Mouse (Mus musculus) right cerebral cortex, postnatal 10 days (tissue): Measurements from ENCODE around the gene Plcl1.
A peak's percentile ranks its signal among the peaks of the same experiment; 100 is the strongest.

ENCODE experiments used
- DNase-seq, 2 experiments: peaks; one replicate each; pipeline ENCODE4 v3.0.0; 2021; ENCODE audit warnings: low spot score in 2 of 2

Plcl1 gene

DNA sequence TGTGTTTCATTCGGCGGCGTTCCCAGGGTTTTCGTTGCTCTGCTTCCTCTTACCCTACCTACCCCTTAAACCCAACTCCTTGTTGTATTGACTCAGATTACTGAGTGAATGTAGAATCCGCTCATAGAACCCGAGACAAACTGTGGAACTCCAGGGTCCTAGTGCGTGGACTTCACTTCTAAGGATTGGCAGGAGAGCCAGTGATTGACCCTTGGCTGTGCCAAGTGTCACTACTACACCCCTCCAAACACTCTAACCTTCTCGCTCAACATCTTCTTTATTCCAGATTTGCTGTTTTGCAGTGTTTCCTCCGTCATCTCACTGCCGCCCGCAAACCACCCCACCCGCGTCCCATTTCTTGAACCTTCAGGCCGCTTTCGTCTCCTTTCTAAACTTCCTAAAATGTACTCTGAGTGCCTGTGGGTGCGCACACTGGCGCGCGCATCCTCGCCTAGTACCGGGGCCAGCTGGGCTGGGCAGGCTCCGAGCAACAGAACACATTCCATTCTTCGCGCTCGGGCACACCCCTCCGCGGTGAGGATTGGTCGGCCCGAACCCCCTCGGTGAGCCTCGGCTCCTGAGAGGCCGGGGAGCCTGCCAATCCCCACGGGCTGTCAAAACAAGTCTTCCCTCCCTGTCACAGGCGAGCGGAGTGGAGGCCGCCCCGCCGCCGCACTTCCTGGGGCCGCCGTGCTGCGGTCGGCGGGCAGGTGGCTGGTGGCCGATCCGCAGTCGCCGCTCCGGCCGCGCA is at the start of gene Plcl1:
Plcl1 (plus strand) TSS at position 650 of the 751 bp plus-strand sequence.
- DNase-seq, result peak; percentile 99

GRCm38 (mm10) chr1:55362634-55363033 is 43.1 kb upstream of the Plcl1 start:
- DNase-seq, result no peak

DNA sequence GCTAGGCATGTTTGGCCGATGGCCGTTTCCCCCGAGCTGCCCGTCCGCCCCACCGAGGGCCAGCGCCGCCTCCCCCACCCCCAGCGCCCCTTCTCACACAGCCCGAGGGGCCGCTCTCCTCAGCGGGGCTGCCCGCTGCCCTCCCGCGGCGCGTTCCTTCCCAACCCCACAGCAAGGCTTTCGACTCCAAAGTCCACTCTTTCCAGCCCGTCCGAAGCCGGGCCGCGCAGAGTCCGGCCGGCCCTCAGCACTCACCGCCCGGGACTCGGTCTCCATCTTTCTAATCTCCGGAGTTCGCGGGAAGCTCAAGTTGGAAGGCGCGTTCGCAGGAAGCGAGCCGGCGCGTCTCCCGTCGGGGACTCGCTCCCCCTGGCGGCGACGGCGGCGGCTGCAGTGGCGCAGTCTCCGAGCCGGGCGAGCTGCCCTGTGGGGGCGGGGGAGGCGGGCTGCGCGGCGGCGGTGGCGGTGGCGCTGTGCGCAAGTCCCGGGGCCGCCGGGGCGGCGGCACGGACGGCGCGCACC is 42.6 kb upstream of the Plcl1 start, which contains the start of gene Boll:
Boll (minus strand) TSS at position 426 of the 522 bp plus-strand sequence.
- DNase-seq, result peak; percentile 32 to 60

DNA sequence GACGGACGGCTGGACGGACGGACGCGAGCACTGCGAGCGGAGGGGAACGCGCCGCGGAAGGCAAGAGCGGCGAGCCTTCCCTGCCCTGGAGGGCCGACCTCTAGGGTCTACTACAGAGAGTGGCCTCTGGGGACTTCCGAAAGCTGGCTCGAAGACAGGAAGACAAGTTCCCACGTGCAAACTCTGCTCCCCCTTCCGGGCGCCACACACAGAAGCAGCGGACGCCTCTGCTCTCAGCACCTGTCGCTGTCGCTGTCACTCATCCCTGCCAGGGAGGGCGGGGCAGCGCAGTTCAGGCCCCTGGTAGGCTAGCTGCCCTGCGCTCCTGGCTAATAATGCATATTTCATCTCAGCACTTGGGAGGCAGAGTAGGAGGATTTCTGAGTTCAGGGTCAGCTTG is 42.1 kb upstream of the Plcl1 start:
- peak in 1 of 2 experiments; percentile 33 for DNase-seq

DNA sequence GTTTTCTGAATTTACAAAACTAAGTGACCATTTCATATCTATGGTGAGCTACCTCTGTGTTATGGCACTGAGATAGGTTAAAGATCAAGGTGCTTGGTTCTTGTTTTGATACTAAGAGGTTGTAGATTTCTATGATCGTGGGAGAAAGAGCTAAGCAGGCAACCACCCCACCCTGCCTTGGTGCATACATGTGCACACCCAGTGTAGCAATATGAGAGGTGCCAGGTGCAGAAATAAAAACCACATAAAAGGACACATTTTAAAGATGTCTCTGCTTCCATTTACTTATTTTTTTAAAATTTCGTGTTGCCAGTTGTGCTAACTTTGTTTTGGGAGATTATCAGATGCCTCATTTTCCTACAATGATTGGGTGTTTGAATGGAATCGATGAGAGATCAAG is 33.1 kb upstream of the Plcl1 start:
- DNase-seq, result no peak

DNA sequence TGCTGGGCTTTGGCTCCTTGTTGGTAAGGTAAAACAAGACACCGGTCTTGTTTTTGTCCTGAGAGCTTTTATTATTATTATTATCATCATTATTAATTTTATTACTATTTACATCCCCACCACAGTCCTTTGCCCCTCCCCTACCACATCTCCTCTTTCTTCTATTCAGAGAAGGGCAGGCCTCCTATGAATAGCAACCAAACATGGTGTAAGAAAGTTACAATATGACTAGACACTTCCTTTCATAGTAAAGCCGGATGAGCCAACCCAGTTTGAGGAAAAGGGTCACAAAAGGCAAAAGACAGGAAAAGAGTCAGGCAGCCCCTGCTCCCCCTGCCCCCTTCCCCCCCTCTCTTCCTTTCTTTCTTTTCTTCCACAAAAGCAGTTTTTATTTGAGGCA is 25.2 kb upstream of the Plcl1 start:
- no peak for DNase-seq

GRCm38 (mm10) chr1:55383114-55383773 is 22.5 kb upstream of the Plcl1 start:
- peak; percentile 74 to 89 for DNase-seq

DNA sequence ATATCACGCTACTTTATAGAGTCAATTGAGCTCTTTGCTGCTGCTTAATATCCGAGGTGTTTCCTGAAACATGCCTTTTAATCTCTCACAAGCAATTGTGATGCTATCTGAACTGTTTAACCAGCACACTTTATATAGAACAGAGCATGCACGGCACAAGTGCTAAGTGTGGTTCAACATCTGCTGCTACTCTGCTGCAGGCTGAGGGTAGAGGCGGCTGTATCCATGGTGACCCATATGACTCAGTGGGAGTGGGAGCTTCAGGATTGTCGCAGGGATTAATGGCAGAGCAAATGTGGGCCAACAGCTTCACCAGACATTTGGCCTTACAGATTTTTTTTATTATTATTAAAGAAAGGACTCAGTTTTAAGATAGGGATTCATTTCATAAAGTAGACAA is 5.8 kb upstream of the Plcl1 start:
- DNase-seq, result peak; percentile 51 to 67

DNA sequence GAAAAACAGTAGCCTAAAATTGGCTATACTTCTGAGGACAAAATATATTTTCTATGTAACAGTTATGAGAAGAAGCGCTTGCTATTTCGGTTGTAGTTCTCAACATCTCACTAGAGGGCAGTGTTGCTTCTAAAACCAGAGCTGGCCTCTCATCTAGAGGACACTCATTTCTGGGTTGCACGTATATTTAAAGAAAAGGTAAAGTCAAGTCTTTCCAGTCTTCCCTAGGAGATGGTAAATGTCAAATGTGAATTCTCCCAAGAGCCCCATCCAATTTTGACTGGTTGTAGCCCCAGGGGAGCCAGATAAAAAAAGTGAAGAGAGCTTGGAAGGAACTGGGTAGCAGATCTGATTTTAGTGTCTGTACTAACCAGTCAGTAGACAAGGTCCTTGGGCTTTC is 1.3 kb upstream of the Plcl1 start:
- DNase-seq, result peak; percentile 72 to 78

- DNase-seq, result peak; percentile 75 to 79
Measured at GRCm38 (mm10) chr1:55406023-55406413, 297 bp downstream of the Plcl1 start.

DNA sequence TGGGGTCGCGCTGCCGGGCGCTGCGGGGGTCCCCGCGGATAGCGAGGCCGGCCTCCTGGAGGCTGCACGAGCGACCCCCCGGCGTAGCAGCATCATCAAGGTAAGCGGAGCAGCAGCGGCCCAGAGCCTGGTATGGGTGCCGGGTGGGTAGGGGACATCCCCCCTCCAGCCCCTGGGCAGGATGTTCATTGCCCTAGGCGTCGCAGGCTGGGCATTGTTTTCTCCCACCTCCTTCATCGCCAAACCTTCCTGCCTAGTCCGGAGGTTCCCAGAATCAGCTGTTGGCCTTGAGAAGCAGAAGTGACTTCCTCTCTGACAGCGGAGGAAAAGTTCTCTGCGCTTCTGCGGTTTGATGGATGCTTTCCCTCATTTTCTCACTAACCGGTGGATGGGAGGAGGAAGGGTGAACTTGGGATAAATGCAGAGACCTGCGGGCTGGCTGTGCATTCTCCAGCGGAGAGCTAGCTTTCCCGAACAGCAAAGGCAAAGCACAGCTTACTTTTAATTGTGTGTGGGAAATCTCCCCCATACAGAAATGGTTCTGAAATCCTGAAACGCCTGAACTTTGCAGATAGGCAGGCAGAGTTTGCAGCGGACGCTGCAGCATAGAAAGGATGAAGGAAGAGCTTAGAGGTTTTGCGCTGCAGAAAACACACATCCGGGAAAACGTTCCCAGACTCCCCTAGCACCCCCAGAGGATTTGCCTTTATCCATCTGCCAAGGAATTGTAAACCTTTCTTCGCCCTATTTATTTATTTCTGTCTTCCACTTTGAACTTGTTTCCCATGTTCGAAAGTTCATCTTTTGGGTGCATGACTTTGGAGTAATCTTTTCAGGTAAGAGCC is 1.0 kb downstream of the Plcl1 start:
- peak; percentile 33 to 36 for DNase-seq

- no peak for DNase-seq
Measured at GRCm38 (mm10) chr1:55410670-55411069, 4.9 kb downstream of the Plcl1 start.

- DNase-seq, result no peak
Measured at GRCm38 (mm10) chr1:55411079-55411478, 5.4 kb downstream of the Plcl1 start.

- DNase-seq, result no peak
Measured at GRCm38 (mm10) chr1:55412569-55412968, 6.8 kb downstream of the Plcl1 start.

- DNase-seq, result no peak
Measured at GRCm38 (mm10) chr1:55413534-55413933, 7.8 kb downstream of the Plcl1 start.

- DNase-seq, result no peak
Measured at GRCm38 (mm10) chr1:55418968-55419367, 13.2 kb downstream of the Plcl1 start.

- no peak for DNase-seq
Measured at GRCm38 (mm10) chr1:55427607-55428006, 21.9 kb downstream of the Plcl1 start.

DNA sequence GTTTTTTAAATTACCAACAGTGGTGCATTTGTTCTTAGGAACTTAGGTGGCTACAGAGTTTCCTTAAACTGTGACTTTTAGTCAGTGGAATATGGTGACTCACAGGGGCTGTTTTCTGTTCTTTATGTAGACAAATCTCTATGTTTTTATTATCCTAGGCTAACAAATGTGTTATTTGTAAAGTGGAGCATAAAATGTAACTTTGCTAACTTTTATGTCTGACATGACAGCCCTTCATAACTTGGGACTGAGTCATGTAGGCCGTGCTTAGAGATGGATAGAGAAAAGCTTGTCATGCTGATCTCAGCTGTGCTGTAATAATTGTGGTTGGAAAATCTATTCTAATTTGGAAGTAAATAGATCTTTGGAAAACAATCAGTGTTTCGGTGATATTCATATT is 23.3 kb downstream of the Plcl1 start:
- no peak for DNase-seq

DNA sequence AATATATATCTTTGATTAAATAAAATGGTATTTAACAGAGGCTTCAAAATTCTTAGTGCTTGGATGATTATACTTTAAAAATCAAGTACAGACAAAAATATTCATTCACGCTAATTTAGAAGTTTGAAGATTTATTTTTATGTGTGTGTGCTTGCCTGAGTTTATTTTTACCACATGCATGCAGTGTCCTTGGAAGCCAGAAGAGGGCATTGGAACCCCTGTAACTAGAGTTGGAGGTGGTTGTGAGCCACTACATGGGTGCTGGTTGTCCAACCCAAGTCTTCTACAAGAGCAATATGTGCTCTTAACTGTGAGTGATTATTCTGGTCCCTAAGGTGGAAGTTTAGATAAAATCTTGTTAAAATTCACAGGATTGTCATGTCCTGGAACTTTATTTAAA is 24.0 kb downstream of the Plcl1 start:
- no peak for DNase-seq

- no peak for DNase-seq
Measured at GRCm38 (mm10) chr1:55430587-55430986, 24.9 kb downstream of the Plcl1 start.

DNA sequence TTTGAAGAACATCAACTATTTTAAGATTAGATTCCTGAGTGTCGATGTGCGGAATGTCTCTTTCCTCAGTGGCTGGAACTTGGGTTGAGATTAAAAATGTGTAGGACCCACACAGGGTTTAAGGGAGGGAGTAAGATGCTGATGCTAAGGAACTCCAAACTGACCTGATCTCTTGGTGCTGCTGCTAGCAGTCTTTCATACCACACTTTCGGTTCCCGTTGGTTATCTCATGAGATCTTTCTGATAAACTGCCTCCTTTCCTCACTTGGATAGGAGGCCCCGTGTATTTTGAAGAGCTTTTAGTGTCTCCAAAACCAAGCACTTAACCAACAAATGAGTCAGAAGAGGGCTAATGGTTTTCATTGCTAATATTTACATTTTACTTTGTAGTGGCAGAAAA is 30.9 kb downstream of the Plcl1 start:
- DNase-seq, result no peak

DNA sequence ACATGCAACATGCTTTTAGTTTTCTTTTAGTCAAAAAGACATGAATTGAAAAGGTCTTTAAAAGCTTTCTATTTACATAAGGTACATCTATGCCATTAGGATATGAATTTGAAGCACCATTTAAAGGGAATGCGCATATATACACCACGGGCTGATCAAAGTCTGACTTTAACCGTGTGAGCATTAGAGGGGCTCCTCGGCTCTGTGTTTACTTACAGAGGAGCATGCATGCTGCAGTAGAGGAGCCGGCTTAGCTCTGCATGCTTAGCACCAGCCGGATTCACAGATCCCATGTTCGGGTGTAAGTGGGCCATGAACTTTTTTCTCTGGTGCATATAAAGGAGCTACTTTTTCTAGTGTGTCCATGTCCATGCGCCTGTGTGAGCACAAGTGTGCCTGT is 31.4 kb downstream of the Plcl1 start:
- DNase-seq, result no peak
